Mouse (Mus musculus): ENCODE measurements around the gene Rad23a. TPM values are rescaled to one million over a fixed set of nuclear protein-coding genes. Genes with fewer than 3 reads are reported as not detected.

Rad23a gene
- polyA plus RNA-seq, 1 experiment from 2014 or later, result 88.2 TPM

DNA sequence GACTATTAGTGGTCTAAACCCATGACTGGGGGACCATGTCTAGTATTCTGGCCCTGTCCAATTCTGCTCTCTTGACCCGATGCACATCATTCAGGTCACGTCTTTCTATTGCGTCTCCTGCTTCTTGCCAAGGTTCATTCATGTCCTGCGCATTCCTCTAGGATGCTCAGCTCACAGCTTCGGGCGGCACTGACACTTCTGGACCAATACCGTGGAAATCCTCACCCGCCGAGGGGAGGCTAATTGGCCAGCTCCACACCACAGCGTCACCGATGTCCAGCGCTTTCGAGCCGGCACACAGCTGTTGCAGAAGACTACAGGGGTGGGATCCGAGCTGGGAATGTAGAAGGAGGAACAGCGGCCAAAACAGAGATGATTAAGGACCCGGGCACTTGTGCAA lies 24.3 kb downstream of the Rad23a start:
- Histone ChIP-seq H3K9ac (no peak overlapping the region), H3K27ac (no peak overlapping the region), H3K4me1 (peaks cover 17% of the 10 kb centered on the region), H3K9me3 (no peaks in the 10 kb centered on the region), H3K27me3 (replicated peaks) (peaks cover 14% of the 10 kb centered on the region), H3K4me2 (no peak overlapping the region), H3K36me3 (replicated peaks) (no peaks in the 10 kb centered on the region), H3K4me3 (no peak overlapping the region)
- WGBS, result 79% methylated on average over 17 of the region's 17 CpGs
- ATAC-seq (replicated peaks), result no peak

DNA sequence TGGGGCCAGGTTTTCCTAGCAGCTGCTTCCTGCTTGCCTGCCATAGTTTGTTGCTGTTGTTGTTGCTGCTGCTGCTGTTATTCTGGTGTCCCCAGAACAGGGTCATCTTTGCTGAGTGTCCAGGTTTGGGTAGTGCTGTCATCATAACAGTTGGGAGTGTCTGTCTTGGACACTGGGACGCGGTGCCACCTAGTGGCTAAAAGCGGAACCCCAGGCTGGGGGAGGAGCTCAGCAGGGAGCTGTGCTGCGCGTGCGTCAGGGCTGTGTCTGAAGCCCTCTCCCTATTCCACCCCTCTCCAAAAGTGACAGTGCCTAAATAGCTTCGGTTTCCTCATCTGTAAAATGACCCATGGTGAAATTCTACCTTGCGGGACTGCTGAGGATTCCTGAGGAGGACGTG lies 24.9 kb downstream of the Rad23a start:
- no peaks in the 10 kb centered on the region for H3K9me3 ChIP-seq
- no peak overlapping the region for H3K4me3 ChIP-seq
- H3K4me2 ChIP-seq, result no peak overlapping the region
- H3K9ac ChIP-seq, result no peak overlapping the region
- ATAC-seq (replicated peaks), result peak; percentile 18
- H3K4me1 ChIP-seq, result peaks cover 22% of the 10 kb centered on the region
- WGBS, result 11% methylated on average over 9 of the region's 9 CpGs
- no peaks in the 10 kb centered on the region for H3K36me3 ChIP-seq (replicated peaks)
- H3K27me3 ChIP-seq (replicated peaks), result peaks cover 14% of the 10 kb centered on the region
- peak overlapping the region; percentile 58 for H3K27ac ChIP-seq

DNA sequence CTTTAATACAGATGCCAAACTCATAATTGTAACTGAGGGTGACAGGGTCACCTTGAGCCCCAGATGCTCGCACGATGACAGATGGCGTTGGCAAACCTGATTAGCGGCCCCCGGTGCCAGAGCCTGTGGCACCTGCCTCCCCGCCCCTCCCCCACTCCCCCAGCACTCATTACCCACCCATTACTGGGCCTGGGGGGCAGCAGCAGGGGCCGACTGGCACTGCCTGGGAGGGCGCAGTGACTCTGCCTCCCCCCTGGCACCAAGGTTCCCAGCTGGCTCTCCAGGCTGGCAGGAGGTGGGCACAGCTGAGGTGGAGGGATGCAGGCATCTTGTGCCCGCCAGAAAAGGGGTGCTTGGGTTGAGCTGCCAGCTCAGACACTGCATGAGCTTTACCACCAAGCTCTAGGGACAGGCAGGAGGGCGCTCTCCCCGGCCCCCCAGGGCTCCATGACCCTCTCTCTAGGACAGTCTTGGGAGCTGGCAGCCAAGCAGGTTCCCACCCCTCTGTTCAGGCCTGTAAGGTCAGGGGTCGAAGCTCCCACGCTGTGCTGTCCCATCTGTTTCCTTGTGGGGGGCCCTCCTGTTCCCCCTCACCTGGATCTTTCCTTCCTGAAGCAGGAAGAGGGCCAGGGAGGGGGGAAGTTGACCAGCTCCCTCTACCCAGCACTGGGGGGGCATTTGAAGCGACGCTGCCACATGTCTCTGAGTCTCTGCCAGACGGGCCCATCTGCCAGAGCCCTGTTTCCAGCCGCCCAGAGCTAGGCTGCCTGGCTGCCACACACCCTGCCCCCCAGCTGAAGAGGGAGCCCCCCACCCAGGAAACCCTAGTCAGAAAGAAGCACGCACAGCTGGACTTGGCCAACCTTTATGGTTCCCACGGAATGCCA lies 25.7 kb downstream of the Rad23a start:
- Histone ChIP-seq H3K4me2 (no peak overlapping the region), H3K9ac (0 out of 2 replicates have a peak overlapping the region, but pooled peaks have one; percentile 6), H3K4me1 (peaks cover 22% of the 10 kb centered on the region), H3K9me3 (no peaks in the 10 kb centered on the region), H3K27ac (peak overlapping the region; percentile 58), H3K4me3 (no peak overlapping the region), H3K36me3 (replicated peaks) (no peaks in the 10 kb centered on the region), H3K27me3 (replicated peaks) (peaks cover 14% of the 10 kb centered on the region)
- ATAC-seq (replicated peaks), result peak; percentile 43
- 37% methylated on average over 19 of the region's 19 CpGs for WGBS

DNA sequence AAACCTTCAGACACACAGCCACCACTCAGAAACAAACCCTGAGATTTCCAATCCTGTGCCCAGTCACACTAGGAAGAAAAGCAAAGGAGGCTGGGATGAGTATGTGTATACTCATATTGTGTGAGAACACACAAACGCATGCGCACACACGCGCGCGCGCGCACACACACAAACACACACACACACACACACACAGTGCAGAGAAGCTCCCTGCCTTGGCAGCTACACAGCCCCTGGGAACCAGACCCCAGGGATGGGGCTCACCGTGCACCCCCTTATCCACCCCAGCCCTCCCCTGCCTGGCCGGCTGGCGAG lies 26.3 kb downstream of the Rad23a start:
- Histone ChIP-seq H3K27ac (peak overlapping the region; percentile 56; the same call in 1 of the 2 replicates), H3K9me3 (no peaks in the 10 kb centered on the region), H3K4me2 (no peak overlapping the region), H3K4me1 (peaks cover 26% of the 10 kb centered on the region), H3K4me3 (no peak overlapping the region), H3K36me3 (replicated peaks) (no peaks in the 10 kb centered on the region), H3K27me3 (replicated peaks) (peaks cover 19% of the 10 kb centered on the region), H3K9ac (0 out of 2 replicates have a peak overlapping the region, but pooled peaks have one; percentile 6)
- WGBS, result 73% methylated on average over 11 of the region's 11 CpGs
- ATAC-seq (replicated peaks), result peak; percentile 15

DNA sequence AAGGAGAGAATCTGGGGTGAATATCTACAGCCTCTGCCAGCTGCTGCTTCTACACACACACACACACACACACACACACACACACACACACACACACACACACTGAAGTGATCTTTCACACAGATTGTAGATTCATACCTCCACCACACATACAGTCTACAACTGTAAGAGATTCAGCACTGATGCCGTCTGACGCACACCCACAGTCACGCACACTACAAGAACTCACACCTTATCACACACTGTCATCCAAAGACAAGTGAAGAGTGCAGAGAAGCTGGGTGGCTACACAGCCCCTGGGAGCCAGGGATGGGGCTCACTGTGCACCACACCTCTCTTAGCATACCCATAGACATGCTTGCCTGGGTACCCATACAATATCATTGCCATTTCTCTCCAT lies 26.6 kb downstream of the Rad23a start:
- Histone ChIP-seq H3K27ac (peak overlapping the region; percentile 56; the same call in 1 of the 2 replicates), H3K9me3 (no peaks in the 10 kb centered on the region), H3K27me3 (replicated peaks) (peaks cover 23% of the 10 kb centered on the region), H3K4me3 (no peak overlapping the region), H3K9ac (no peak overlapping the region), H3K36me3 (replicated peaks) (no peaks in the 10 kb centered on the region), H3K4me1 (peaks cover 26% of the 10 kb centered on the region), H3K4me2 (no peak overlapping the region)
- no peak for ATAC-seq (replicated peaks)
- WGBS, result 93% methylated on average over 3 of the region's 3 CpGs

DNA sequence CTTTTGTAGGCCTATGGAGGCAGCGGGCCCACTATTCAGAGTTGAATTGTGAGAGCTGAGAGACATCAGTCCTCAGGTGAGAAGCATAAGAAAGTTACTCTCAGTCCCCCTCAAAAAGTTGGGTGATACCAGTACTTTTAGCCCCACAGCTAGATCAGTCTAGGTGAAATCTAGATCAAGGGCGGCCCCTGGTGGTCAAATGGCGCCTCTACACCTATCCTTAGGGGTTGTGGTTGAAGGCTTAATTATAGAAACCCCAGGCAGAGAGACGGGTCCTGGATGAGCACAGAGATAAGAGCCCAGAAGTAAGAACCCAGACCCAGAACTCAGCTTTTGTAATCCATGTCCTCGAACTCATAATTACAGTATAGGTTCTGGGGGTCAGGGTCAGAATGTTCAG lies 27.4 kb downstream of the Rad23a start:
- Histone ChIP-seq H3K9ac (no peak overlapping the region), H3K27ac (peak overlapping the region; percentile 42; the same call in 1 of the 2 replicates), H3K27me3 (replicated peaks) (peaks cover 27% of the 10 kb centered on the region), H3K9me3 (no peaks in the 10 kb centered on the region), H3K4me2 (no peak overlapping the region), H3K36me3 (replicated peaks) (no peaks in the 10 kb centered on the region), H3K4me3 (no peak overlapping the region), H3K4me1 (peaks cover 26% of the 10 kb centered on the region)
- under 1% methylated on average over 5 of the region's 5 CpGs for WGBS
- no peak for ATAC-seq (replicated peaks)

DNA sequence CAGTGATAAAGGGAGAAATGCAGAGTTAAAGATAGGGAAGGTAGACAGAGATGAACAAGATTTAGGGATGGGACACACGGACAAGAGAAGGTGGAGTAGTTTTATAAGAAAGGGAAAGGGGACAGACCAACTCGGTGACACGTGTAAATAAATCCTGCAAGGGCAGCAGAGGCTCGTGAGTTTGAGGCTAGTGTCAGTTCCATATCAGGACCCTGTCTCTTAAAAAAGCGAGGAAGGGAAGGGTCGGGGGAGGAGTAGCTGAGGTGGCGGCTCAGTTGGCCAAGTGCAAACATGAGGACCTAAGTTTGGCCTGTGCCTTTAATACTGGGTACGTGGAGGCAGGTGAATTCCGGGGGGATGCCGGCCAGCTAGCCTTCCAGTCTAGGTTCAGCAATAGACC lies 29.2 kb downstream of the Rad23a start:
- H3K4me1 ChIP-seq, result peaks cover 26% of the 10 kb centered on the region

DNA sequence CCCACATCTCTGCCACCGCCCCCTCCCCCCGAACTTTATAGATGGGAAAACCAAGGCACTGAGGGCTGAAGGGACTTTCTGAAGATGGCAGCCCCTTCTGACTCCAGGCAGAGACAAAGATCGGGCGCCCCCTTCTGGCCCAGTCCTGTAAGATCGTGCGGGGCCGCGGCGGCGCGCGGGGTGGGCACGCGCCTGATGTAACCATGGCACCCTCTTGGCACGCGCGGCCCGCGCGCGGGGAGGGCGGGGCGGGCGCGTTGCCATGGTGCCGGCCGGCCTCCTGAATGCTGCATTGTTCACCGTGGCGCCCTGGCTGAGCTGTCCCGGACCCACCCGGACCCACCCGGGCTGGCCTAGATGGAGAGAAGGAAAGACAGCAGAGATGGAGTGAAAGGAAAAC lies 29.6 kb downstream of the Rad23a start:
- H3K4me1 ChIP-seq, result peaks cover 26% of the 10 kb centered on the region
- ATAC-seq (replicated peaks), result peak; percentile 86

More for the DNA sequence above, 29.2 kb downstream of the Rad23a start:
- Histone ChIP-seq H3K9ac (peak overlapping the region; percentile 25), H3K9me3 (no peaks in the 10 kb centered on the region), H3K4me3 (peak overlapping the region; percentile 36), H3K4me2 (peak overlapping the region; percentile 59), H3K36me3 (replicated peaks) (no peaks in the 10 kb centered on the region), H3K27ac (peak overlapping the region; percentile 65), H3K27me3 (replicated peaks) (peaks cover 27% of the 10 kb centered on the region)
- ATAC-seq (replicated peaks), result no peak
- WGBS, result 9% methylated on average over 10 of the region's 10 CpGs

DNA sequence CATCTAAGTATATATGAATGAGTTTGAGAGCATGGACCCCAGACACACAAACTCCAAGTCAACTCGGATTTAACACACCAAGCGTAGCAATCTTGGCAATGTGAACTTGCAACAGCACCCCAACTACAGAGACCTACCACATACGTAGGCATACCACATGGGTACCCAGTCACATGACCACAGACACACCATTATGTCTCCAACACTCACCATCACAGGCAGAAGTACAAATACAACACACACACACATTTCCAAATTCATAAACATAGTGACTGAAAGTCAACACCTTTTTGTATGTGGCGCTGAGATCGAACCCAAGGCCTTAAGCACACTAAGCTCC lies 30.6 kb downstream of the Rad23a start:
- peaks cover 21% of the 10 kb centered on the region for H3K4me1 ChIP-seq
- H3K4me3 ChIP-seq, result no peak overlapping the region
- H3K36me3 ChIP-seq (replicated peaks), result no peaks in the 10 kb centered on the region
- H3K27me3 ChIP-seq (replicated peaks), result peaks cover 38% of the 10 kb centered on the region
- no peak overlapping the region for H3K27ac ChIP-seq
- no peak for ATAC-seq (replicated peaks)
- WGBS, result 74% methylated on average over 5 of the region's 5 CpGs
- no peak overlapping the region for H3K4me2 ChIP-seq
- no peaks in the 10 kb centered on the region for H3K9me3 ChIP-seq
- no peak overlapping the region for H3K9ac ChIP-seq

More for the DNA sequence above, 29.6 kb downstream of the Rad23a start:
- Histone ChIP-seq H3K27ac (peak overlapping the region; percentile 65), H3K27me3 (replicated peaks) (peaks cover 28% of the 10 kb centered on the region), H3K4me2 (peak overlapping the region; percentile 59), H3K9me3 (no peaks in the 10 kb centered on the region), H3K36me3 (replicated peaks) (no peaks in the 10 kb centered on the region), H3K4me3 (peak overlapping the region; percentile 36), H3K9ac (peak overlapping the region; percentile 25)
- under 1% methylated on average over 32 of the region's 32 CpGs for WGBS

DNA sequence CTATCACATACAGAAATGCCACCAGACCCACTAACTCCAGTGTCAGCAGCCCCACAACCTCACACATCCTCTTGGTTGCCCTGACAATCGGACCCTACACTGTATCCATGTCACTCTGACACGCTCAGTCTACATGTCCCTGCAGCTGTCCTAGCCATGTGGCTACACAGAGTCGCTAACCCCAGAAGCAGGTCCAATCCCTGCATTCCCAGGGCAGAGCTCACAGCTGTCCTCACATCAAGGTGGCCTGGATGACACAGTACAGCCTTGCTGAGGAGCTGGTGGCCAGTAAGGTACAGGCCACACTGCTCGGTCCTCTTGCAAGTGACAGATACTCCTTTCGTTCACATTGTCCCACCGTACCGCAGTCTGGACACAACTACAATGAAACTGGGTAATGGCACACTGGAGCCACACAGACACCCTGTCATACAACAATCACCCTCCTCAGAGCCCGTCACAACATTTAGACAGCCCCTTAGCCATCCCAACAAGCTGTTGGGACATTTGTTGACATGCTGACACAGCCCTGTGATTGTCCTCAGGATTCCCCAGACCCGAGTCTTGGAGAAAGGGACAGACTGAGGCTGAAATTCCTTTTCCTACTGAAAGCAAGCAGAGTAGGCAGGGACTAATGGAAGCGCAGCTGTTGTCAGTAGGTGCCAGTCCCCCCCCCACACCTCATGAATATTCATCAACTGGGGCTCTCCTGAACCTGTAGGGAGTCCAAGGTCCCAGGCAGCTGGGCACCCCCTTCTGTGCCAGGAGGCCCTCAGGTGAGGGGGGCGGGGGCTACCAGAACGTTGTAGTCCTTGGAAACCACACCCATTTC lies 31.1 kb downstream of the Rad23a start:
- Histone ChIP-seq H3K27me3 (replicated peaks) (peaks cover 42% of the 10 kb centered on the region), H3K27ac (no peak overlapping the region), H3K9me3 (no peaks in the 10 kb centered on the region), H3K9ac (no peak overlapping the region), H3K4me1 (peaks cover 15% of the 10 kb centered on the region), H3K4me3 (no peak overlapping the region), H3K4me2 (no peak overlapping the region), H3K36me3 (replicated peaks) (no peaks in the 10 kb centered on the region)
- WGBS, result 62% methylated on average over 12 of the region's 12 CpGs
- ATAC-seq (replicated peaks), result no peak

DNA sequence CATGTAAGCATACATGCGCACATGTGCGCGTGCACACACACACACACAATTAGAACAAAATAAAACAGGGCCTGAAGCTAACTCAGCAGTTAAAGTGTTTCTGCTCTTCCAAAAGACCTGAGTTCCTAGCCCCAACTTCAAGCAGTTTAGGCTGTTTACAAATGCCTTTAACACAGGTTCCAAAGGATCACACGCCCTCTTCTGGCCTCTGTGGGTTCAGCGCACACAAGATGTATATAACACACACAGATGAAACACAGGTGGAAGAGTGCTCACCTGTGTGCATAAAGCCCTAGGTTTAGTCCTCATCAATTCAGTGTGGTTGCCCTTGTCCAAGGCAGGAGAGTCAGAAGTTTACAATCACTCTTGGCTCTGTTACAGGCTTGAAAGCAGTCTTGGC lies 34.4 kb downstream of the Rad23a start:
- H3K4me1 ChIP-seq, result peaks cover 8% of the 10 kb centered on the region
- H3K27ac ChIP-seq, result no peak overlapping the region
- no peak overlapping the region for H3K9ac ChIP-seq
- ATAC-seq (replicated peaks), result no peak
- no peak overlapping the region for H3K4me2 ChIP-seq
- H3K27me3 ChIP-seq (replicated peaks), result peaks cover 53% of the 10 kb centered on the region
- no peaks in the 10 kb centered on the region for H3K9me3 ChIP-seq
- H3K4me3 ChIP-seq, result no peak overlapping the region
- no peaks in the 10 kb centered on the region for H3K36me3 ChIP-seq (replicated peaks)
- WGBS, result 94% methylated on average over 5 of the region's 5 CpGs

DNA sequence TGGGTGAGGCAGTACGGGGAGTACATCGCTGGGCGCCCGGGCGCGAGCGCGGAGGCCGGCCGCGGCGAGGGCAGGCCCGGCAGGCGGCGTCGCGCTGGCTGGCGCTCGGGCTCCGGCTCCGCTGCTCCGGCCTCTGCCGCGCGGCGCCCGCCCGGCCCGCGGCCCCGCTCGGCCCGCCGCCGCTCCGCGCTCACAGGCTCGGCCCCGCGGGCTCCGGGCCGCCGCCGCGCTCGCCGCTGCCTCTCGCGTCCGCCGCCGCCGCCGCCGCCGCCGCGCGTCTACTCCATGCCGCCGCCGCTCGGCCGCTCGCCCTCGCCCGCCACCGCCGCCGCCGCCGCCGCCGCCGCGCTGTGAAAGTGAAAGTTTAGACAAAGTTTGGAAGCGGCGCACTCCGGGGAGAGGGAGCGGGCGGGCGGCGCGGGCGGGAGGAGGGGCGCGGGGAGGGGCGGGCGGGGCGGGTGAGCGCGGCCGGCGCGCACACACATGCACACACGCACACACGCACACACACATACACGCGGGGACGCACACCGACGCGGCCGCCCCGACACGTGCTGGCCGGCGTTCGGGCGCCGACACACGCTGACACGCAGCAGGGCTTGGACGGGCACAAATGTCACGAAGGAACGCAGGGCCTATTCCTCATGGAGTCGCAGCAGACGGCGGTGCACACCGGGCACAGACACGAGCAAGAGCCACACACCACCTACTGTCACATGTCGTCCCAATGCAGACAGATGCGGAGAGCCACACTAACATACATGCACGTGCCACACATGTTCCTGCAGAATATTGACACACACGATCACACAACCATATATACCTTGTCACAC lies 40.2 kb downstream of the Rad23a start, which contains the start of gene Nfix:
TSS of gene Nfix (minus strand) at position 346 of the 833 bp plus-strand sequence.
- H3K27me3 ChIP-seq (replicated peaks), result peaks cover 81% of the 10 kb centered on the region
- peak within 1 kb of the TSS; percentile 76 for H3K27ac ChIP-seq
- H3K9me3 ChIP-seq, result no peaks in the 10 kb centered on the region
- H3K4me2 ChIP-seq, result peak within 1 kb of the TSS; percentile 97
- H3K4me3 ChIP-seq, result peak within 1 kb of the TSS; percentile 62
- peak; percentile 46 for ATAC-seq (replicated peaks)
- H3K36me3 ChIP-seq (replicated peaks), result no peaks in the 10 kb centered on the region
- peaks cover 18% of the 10 kb centered on the region for H3K4me1 ChIP-seq
- 1% methylated on average over 71 of the region's 125 CpGs for WGBS
- peak within 1 kb of the TSS; percentile 60 for H3K9ac ChIP-seq

All from midbrain, embryonic 15.5 days (tissue).